Mouse (Mus musculus) limb, embryonic 14.5 days (tissue): ENCODE measurements around the gene H2-Q6. TPM values are rescaled to one million over a fixed set of nuclear protein-coding genes. Genes with fewer than 3 reads are reported as not detected.
A peak's percentile ranks its signal among the peaks of the same experiment; 100 is the strongest.
"Not testable (repeated sequence)": the region's sequence is repeated elsewhere in the genome, so short reads cannot be mapped to it uniquely, and the experiment has no call there.

Experiments
- ATAC-seq: fragments of 200-750 bp; cut with Nextera tagmentation; 2 replicates; pipeline ENCODE4 v1.8.0; 2017; ENCODE audit warnings: low read depth, moderate number of reproducible peaks, moderate TSS enrichment; ENCODE audit not compliant: low FRiP score
- DNase-seq: peaks from one replicate; pipeline ENCODE4 v3.0.0-alpha.2; 2015; ENCODE audit warnings: low spot score
- H3K27ac ChIP-seq: fragments of 300-500 bp; sonication (generic); replicated peaks from 2 replicates; pipeline ENCODE4 v1.5.1; 2014; ENCODE audit warnings: low read depth, mild to moderate bottlenecking, low read length, moderate library complexity, mixed read lengths
- H3K27me3 ChIP-seq: fragments of 300-500 bp; sonication (generic); 2 replicates; pipeline ENCODE4 v1.6.1; 2014; ENCODE audit warnings: low read length, mixed read lengths; ENCODE audit not compliant: control insufficient read depth, insufficient read depth
- H3K36me3 ChIP-seq: fragments of 300-500 bp; sonication (generic); 2 replicates; pipeline ENCODE4 v1.6.1; 2014; ENCODE audit warnings: mild to moderate bottlenecking, low read length, moderate library complexity, mixed read lengths; ENCODE audit not compliant: control insufficient read depth, insufficient read depth
- H3K4me1 ChIP-seq: fragments of 300-500 bp; sonication (generic); 2 replicates; pipeline ENCODE4 v1.6.1; 2014; ENCODE audit warnings: antibody characterized with exemption, low read length, mixed read lengths; ENCODE audit not compliant: control insufficient read depth, insufficient read depth
- H3K4me2 ChIP-seq: fragments of 300-500 bp; sonication (generic); replicated peaks from 2 replicates; pipeline ENCODE4 v1.6.1; 2014; ENCODE audit warnings: low read depth, mild to moderate bottlenecking, low read length, moderate library complexity; ENCODE audit not compliant: severe bottlenecking
- H3K4me3 ChIP-seq: fragments of 300-500 bp; sonication (generic); replicated peaks from 2 replicates; pipeline ENCODE4 v1.5.1; 2014; ENCODE audit warnings: low read length
- H3K9ac ChIP-seq: fragments of 300-500 bp; sonication (generic); 2 replicates; pipeline ENCODE4 v1.6.1; 2014; ENCODE audit warnings: mild to moderate bottlenecking, low read depth, low read length, moderate library complexity; ENCODE audit not compliant: severe bottlenecking
- H3K9me3 ChIP-seq: fragments of 300-500 bp; sonication (generic); 2 replicates; pipeline ENCODE4 v1.6.1; 2016; ENCODE audit warnings: low read length; ENCODE audit not compliant: control insufficient read depth
- WGBS: fragments of 180-500 bp; shearing (Covaris S2); extraction: QIAGEN DNeasy Blood & Tissue Kit; methylation state at CpG from one replicate; pipeline ENCODE4 v1.1.7; 2014; 5-methylcytosine and 5-hydroxymethylcytosine counted together
- polyA plus RNA-seq, 2 experiments: library from polyadenylated mRNA; depleted of rRNA in 1 of 2; stranded (reverse) in 1 of 2; unstranded in 1 of 2; fragments of >200 nt; fragmentation: Nextera tagmentation in 1 of 2; extraction: Ambion mirVana in 1 of 2; gene quantifications; 2 replicates each; pipeline versions ENCODE4 v1.2.1 to v1.2.3; 2012 to 2014

Gene H2-Q6
- polyA plus RNA-seq, 2 experiments = 0.41 to 0.73 TPM

- H3K27ac ChIP-seq, H3K9ac ChIP-seq, ATAC-seq, H3K36me3 ChIP-seq, DNase-seq, H3K4me1 ChIP-seq, H3K4me3 ChIP-seq, H3K27me3 ChIP-seq, H3K9me3 ChIP-seq, H3K4me2 ChIP-seq: not testable (repeated sequence)
- 77% methylated on average over 2 of the region's 3 CpGs for WGBS
These were observed 13.7 kb downstream of the H2-Q6 start for GRCm38 (mm10) chr17:35438395-35438794.

GRCm38 (mm10) chr17:35438885-35439284 lies 14.2 kb downstream of the H2-Q6 start, which contains the start of gene H2-Q7:
TSS of gene H2-Q7 (plus strand) at chr17:35439155.
- WGBS = 4% methylated on average over 15 of the region's 18 CpGs
- H3K27ac ChIP-seq, H3K36me3 ChIP-seq, H3K27me3 ChIP-seq, H3K4me1 ChIP-seq, H3K9me3 ChIP-seq: not testable (repeated sequence)
- Histone ChIP-seq H3K4me3 (peak within 1 kb of the TSS; percentile 45), H3K9ac (peak within 1 kb of the TSS; percentile 43), H3K4me2 (peak within 1 kb of the TSS; percentile 81)
- DNase-seq (peak; percentile 87), ATAC-seq (peak; percentile 94)

- H3K27me3 ChIP-seq, DNase-seq, H3K36me3 ChIP-seq, H3K9me3 ChIP-seq, H3K4me1 ChIP-seq, H3K27ac ChIP-seq: not testable (repeated sequence)
- 2% methylated on average over 42 of the region's 48 CpGs for WGBS
- Histone ChIP-seq H3K4me2 (peak overlapping the region; percentile 81), H3K4me3 (peak overlapping the region; percentile 45), H3K9ac (peak overlapping the region; percentile 43)
- ATAC-seq = peak; percentile 56
These were observed 14.7 kb downstream of the H2-Q6 start for GRCm38 (mm10) chr17:35439295-35439747.

- ATAC-seq, H3K9ac ChIP-seq, H3K9me3 ChIP-seq, DNase-seq, H3K4me3 ChIP-seq, H3K4me1 ChIP-seq, H3K27me3 ChIP-seq, H3K27ac ChIP-seq, H3K36me3 ChIP-seq: not testable (repeated sequence)
- WGBS = 40% methylated on average over 22 of the region's 27 CpGs
- H3K4me2 ChIP-seq = 0 out of 2 replicates have a peak overlapping the region, but pooled peaks have one; percentile 81
These were observed 15.4 kb downstream of the H2-Q6 start for GRCm38 (mm10) chr17:35439925-35440645.

GRCm38 (mm10) chr17:35442376-35442775 lies 17.7 kb downstream of the H2-Q6 start:
- WGBS = 100% methylated on average over 2 of the region's 2 CpGs

GRCm38 (mm10) chr17:35444510-35444909 lies 19.9 kb downstream of the H2-Q6 start:
- not testable (repeated sequence) for H3K4me3 ChIP-seq, H3K27ac ChIP-seq, H3K4me1 ChIP-seq, H3K9me3 ChIP-seq, H3K9ac ChIP-seq, ATAC-seq, H3K27me3 ChIP-seq, DNase-seq, H3K4me2 ChIP-seq, H3K36me3 ChIP-seq
- WGBS = 93% methylated on average over 2 of the region's 2 CpGs

More at GRCm38 (mm10) chr17:35442376-35442775, 17.7 kb downstream of the H2-Q6 start:
- H3K4me1 ChIP-seq, H3K9me3 ChIP-seq, H3K36me3 ChIP-seq, DNase-seq, H3K4me3 ChIP-seq, H3K9ac ChIP-seq, ATAC-seq, H3K27me3 ChIP-seq, H3K4me2 ChIP-seq, H3K27ac ChIP-seq: not testable (repeated sequence)

GRCm38 (mm10) chr17:35458247-35458646 lies 33.6 kb downstream of the H2-Q6 start:
- H3K9me3 ChIP-seq, ATAC-seq, H3K9ac ChIP-seq, H3K4me1 ChIP-seq, DNase-seq, H3K36me3 ChIP-seq, H3K27ac ChIP-seq, H3K4me3 ChIP-seq, H3K4me2 ChIP-seq, H3K27me3 ChIP-seq: not testable (repeated sequence)
- no CpG with 5 or more reads among the region's 1 CpGs for WGBS

GRCm38 (mm10) chr17:35460513-35461341 lies 36.1 kb downstream of the H2-Q6 start:
- H3K9ac ChIP-seq, H3K4me1 ChIP-seq, H3K27me3 ChIP-seq, H3K9me3 ChIP-seq, H3K4me3 ChIP-seq, ATAC-seq, H3K36me3 ChIP-seq, DNase-seq, H3K4me2 ChIP-seq, H3K27ac ChIP-seq: not testable (repeated sequence)
- WGBS = 73% methylated on average over 3 of the region's 9 CpGs
